ENCODE assay signal across 11 mouse cellular contexts in genomic region chr3:101831189-101831858, GRCm38 (mm10). TPM values are rescaled to one million over a fixed set of nuclear protein-coding genes. Genes with fewer than 3 reads are reported as not detected.
DNase-seq lines count a peak whose midpoint lies in the region; ATAC-seq and TF ChIP-seq lines count a peak whose summit lies in the region.
"Had no signal": no experiment of that assay in that cellular context is flagged by ENCODE, and none has a peak within 500 bp of the region (broad histone marks: within the 10 kb centered on the region; RNA-seq: fewer than 3 reads in every experiment).

No protein-coding gene starts in this region.

- DNase-seq in Patski (ENCODE audit: low read depth, low spot score): peak; percentile 95
- DNase-seq in kidney, postnatal 36 days: peak; percentile 71 to 74
- DNase-seq in mesoderm, embryonic 11.5 days (ENCODE audit: low read depth, low spot score): peak; percentile 17
- DNase-seq in urinary bladder, adult 18-20 months (ENCODE audit: low spot score in 2 of 2): no peak
- no peak for DNase-seq in heart, postnatal 4 days
- DNase-seq in spleen, adult 18-20 months: no peak
- DNase-seq: heart, postnatal 36 days had no signal

- H3K4me3 ChIP-seq in embryonic facial prominence, embryonic 13.5 days: no peak overlapping the region
- no peak overlapping the region for H3K4me3 ChIP-seq in heart, embryonic 12.5 days
- H3K4me3 ChIP-seq: midbrain, embryonic 12.5 days had no signal

- peaks cover 27% of the 10 kb centered on the region for H3K4me1 ChIP-seq in embryonic facial prominence, embryonic 13.5 days
- peaks cover 22% of the 10 kb centered on the region for H3K4me1 ChIP-seq in heart, embryonic 12.5 days (replicated peaks)

- peak overlapping the region; percentile 37; the same call in 1 of the 2 replicates for H3K9ac ChIP-seq in embryonic facial prominence, embryonic 13.5 days
- H3K9ac ChIP-seq in heart, embryonic 12.5 days: no peak overlapping the region

- no peak overlapping the region for H3K27ac ChIP-seq in embryonic facial prominence, embryonic 13.5 days
- no peak overlapping the region for H3K27ac ChIP-seq in heart, embryonic 12.5 days (ENCODE audit: poor library complexity, severe bottlenecking)
- H3K27ac ChIP-seq: midbrain, embryonic 12.5 days had no signal

- no peaks in the 10 kb centered on the region for H3K36me3 ChIP-seq in embryonic facial prominence, embryonic 13.5 days
- no peaks in the 10 kb centered on the region for H3K36me3 ChIP-seq in heart, embryonic 12.5 days
- H3K36me3 ChIP-seq: midbrain, embryonic 12.5 days had no signal

- H3K27me3 ChIP-seq in Patski: no peaks in the 10 kb centered on the region
- H3K27me3 ChIP-seq in embryonic facial prominence, embryonic 13.5 days: no peaks in the 10 kb centered on the region
- peaks cover 2% of the 10 kb centered on the region; the same call in 1 of the 2 replicates for H3K27me3 ChIP-seq in heart, embryonic 12.5 days (replicated peaks)

- H3K4me2 ChIP-seq in embryonic facial prominence, embryonic 13.5 days: no peak overlapping the region
- H3K4me2 ChIP-seq in heart, embryonic 12.5 days: no peak overlapping the region
- H3K4me2 ChIP-seq: midbrain, embryonic 12.5 days had no signal

- POLR2A ChIA-PET in Patski (lab: Charles Lee): interaction anchor here (0.7 to 1.4 kb wide), 2 partner anchors 9 to 228 kb away, joined by 3 to 4 read pairs; no protein-coding TSS in a partner anchor

- no peaks in the 10 kb centered on the region for H3K9me3 ChIP-seq in embryonic facial prominence, embryonic 13.5 days
- H3K9me3 ChIP-seq in heart, embryonic 12.5 days (replicated peaks): no peaks in the 10 kb centered on the region
- H3K9me3 ChIP-seq: midbrain, embryonic 12.5 days had no signal

- ATAC-seq in Patski: peak; percentile 75
- ATAC-seq in embryonic facial prominence, embryonic 13.5 days (ENCODE audit: insufficient number of reproducible peaks, insufficient read depth, low FRiP score, low TSS enrichment, low read depth): no peak
- ATAC-seq in heart, embryonic 12.5 days (ENCODE audit: insufficient number of reproducible peaks, low FRiP score): no peak

- in situ Hi-C loops in Patski (cut with MboI; ENCODE audit: low pct_unique_long_range_greater_than_20kb): no loop called here

- CTCF ChIA-PET in Patski (lab: Charles Lee): interaction anchor here (0.5 to 1.9 kb wide), 4 partner anchors 12 to 866 kb away, joined by 3 to 5 read pairs (median 4); no protein-coding TSS in a partner anchor

- 21% methylated on average over 10 of the region's 10 CpGs for WGBS in embryonic facial prominence, embryonic 13.5 days
- 32% methylated on average over 10 of the region's 10 CpGs for WGBS in heart, embryonic 12.5 days

- TF ChIP-seq CTCF in Patski (IDR thresholded peaks at IDR 0.05): no peak

RNA-seq across cellular contexts. Expression of gene Mab21l3, which starts 17.4 kb away (rescaled TPM):
- polyA plus RNA-seq in Patski (2021): 1.1 TPM
- 1.7 and 2.0 TPM in 2 replicates for polyA plus RNA-seq in embryonic facial prominence, embryonic 13.5 days (2015; fragmentation: Nextera tagmentation; extraction: Ambion mirVana)
- total RNA-seq in heart, postnatal 4 days (2021): under 1 TPM; 0.25 to 0.26 TPM
- polyA plus RNA-seq in heart, embryonic 12.5 days (2016; fragmentation: Nextera tagmentation; extraction: Ambion mirVana): 0.32 and 0.62 TPM in 2 replicates
- total RNA-seq: common myeloid progenitor, adult 5-6 weeks; heart, postnatal 36 days had no signal

Comparison
In these comparisons a context has a peak if more than half of its experiments do, and no peak if none do; other contexts are left out.
1. DNase-seq: peak in Patski (single experiment), kidney, postnatal 36 days (2 of 2) and mesoderm, embryonic 11.5 days (single experiment); none in urinary bladder, adult 18-20 months (0 of 2), heart, postnatal 4 days (single experiment) and spleen, adult 18-20 months (0 of 2).